Mouse (Mus musculus): ENCODE results near the gene Hist1h4d.
"Not testable (repeated sequence)": the region's sequence is repeated elsewhere in the genome, so short reads cannot be mapped to it uniquely, and the experiment has no call there.

- not testable (repeated sequence) for TF ChIP-seq CTCF (IDR thresholded peaks at IDR 0.05; ENCODE audit: extremely low read depth, insufficient read depth, insufficient read length, insufficient replicate concordance)
- peak; percentile 10; the same call in 1 of the 2 replicates for TF ChIP-seq POLR2A (IDR thresholded peaks at IDR 0.05; ENCODE audit: low read depth, low read length)
Measured at GRCm38 (mm10) chr13:23575864-23576313, 5.5 kb upstream of the Hist1h4d start.

Measured in spleen, adult 2 months (tissue).